Mouse (Mus musculus) ovary, postnatal 36 days (tissue): ENCODE measurements at regions not wholly inside any gene's neighbourhood (a gene's known extent, or its start where the extent isn't known, plus 50 kb on each side); places are given as distances from the start of the nearest gene placed in this dataset.

Source experiments
- DNase-seq: peaks from one replicate; pipeline ENCODE4 v3.0.0; 2022; ENCODE audit warnings: low spot score, mixed read lengths

DNA sequence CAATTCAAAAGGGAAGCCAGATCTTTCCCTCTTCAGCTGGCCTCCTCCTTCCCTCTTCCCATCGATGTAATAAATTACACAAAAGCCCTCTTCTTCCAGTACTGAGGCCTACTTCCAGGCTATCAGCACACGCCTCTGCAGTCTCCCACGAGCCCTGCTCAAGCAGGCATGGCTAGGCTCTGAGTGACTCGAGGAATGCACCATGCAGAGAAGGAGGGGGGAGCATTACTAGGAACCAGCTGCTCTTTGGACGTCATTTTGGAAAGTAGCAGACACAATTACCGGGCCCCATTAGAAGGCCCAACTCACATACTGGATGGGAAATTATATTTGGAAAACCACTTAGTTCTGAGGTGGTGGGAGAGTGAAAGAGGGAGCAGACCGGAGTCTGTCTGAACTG lies 253.7 kb downstream of the Cd83 start:
- DNase-seq: no peak

DNA sequence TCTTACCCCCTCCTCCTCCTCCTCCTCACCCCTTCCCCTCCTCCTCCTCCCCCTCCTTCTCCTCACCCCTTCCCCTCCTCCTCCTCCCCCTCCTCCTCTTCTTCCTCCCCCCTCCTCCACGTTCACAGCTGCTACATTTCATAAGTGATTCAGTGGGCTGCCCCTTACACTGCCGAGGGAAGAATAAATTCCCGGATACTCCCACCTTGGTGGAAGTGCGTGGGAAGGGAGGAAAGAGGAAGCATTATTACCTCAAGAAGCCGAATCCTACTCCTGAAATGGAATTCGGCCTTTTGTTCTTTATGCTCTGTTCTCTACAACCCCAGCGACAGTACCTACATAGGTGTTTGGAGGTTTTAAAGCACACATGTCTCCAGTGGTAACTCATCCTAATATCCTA lies 256.1 kb downstream of the Cd83 start:
- DNase-seq: no peak

DNA sequence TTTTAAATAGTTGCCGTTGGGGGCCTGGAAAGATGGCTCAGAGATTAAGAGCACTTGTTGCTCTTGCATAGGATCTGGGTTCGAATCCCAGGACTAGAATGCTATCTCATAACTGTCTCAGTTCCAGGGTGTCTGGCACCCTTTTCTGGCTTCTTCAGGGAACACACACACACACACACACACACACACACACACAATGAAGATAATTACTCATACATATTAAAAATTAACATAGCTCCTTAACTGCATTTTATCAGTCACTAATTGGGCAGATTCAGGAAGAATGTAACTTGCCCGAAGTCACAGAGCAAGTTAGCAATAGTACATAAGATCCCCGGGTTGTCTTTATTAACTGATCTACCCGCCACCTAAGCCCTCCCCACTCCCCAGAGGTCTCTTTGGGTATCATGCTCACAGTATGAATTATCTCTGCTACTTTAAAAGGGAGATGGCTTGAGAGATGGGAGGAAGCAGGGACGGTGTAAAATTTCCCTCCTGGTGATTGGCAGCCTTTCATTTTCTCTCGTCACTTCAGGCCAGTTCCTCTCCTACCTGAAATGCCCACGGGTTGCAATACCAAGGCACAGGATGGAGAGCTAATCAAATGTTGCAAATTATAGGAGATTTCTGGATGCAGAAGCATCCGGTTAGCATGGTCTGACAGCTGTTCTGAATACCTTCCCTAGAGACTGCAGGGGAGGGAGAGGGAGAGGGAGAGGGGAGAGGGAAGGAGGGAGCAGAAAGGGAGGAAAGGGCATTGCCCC lies 258.3 kb downstream of the Cd83 start:
- no peak for DNase-seq

DNA sequence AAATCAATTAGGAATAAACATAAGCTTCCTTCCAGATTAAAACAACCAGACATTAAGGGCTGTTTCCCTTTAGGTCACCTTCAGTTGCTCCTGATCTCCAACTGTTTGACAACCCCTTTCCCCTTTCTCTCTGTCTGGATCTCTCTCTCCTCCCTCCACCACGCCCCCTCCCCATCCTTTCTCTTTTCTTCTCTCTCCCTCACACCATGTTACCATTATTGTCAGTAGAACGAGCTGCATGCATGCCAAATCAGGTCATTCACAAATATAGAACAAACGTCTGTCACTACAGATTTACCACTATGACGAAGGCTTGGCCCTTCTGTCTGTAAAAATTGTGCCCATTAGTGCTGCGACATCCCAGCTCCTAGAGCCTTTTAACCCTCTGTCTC lies 258.9 kb downstream of the Cd83 start:
- DNase-seq: no peak

DNA sequence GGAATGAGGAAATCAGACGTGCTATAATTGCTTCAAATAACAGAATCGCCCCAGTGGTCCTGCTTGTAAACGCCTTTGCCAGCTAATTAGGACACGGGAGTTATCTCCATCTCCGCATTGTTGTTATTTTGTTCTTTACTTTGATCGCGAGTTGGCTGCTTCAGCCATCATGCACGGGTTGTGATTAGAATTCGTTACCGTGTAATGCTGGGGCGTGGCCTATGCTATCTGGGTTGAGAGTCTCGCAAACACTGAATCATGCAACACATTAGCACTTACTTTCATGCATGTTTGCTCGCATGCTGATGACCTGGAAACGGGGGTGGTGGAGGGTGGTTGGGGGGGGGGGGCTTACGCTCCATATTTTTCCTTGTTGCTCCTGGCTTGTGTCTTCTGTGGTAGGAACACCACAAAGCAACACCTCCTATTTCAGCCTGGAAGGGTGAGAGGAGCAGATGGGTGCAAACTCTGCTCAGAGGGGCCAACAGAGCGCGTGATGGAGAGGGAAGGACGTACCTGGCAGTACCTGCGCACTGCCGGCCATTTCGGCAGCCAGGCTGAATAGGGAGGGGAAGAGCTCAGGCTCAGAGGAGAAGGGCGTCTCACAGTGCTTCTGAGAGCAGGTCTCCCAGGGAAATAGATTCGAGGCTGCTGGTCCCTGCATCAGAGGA lies 260.1 kb downstream of the Cd83 start:
- no peak for DNase-seq

DNA sequence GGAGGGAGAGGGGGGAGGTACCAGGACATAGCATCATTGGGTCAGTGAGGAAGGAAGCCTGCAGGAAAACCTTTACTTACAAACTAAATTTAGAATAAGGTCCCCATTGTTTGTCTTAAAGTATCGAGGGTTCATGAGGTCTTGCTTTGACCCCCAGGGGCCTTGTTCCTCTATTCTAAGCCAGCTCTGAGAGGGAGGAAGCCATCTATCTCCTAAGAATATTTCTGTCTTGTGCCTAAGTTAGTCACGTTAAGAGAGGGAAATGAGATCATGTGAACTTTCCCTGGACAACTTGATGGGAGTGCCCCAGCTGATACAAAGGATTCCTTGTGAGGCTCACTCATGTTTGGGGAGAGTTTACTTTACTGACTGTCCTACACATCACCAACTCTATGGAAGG lies 261.9 kb downstream of the Cd83 start:
- no peak for DNase-seq

DNA sequence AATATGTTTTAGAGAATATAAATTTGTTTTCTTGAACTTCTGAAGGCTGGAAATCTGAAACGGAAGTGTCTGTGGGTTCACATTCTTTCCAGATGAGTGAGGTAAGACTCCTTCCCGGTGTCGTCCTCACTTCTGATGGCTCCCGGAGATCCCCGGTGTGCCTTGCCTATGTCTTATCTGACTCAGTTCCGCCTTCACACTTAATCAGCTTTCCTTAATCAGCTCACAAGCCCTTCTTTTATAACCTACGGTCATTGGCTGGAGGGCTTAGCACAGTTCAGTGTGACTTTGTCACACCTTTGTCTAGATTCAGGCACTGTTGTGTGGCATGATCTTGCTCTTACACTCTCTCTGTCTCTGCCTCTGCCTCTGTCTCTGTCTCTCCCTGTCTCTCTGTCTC lies 269.6 kb downstream of the Cd83 start:
- no peak for DNase-seq

DNA sequence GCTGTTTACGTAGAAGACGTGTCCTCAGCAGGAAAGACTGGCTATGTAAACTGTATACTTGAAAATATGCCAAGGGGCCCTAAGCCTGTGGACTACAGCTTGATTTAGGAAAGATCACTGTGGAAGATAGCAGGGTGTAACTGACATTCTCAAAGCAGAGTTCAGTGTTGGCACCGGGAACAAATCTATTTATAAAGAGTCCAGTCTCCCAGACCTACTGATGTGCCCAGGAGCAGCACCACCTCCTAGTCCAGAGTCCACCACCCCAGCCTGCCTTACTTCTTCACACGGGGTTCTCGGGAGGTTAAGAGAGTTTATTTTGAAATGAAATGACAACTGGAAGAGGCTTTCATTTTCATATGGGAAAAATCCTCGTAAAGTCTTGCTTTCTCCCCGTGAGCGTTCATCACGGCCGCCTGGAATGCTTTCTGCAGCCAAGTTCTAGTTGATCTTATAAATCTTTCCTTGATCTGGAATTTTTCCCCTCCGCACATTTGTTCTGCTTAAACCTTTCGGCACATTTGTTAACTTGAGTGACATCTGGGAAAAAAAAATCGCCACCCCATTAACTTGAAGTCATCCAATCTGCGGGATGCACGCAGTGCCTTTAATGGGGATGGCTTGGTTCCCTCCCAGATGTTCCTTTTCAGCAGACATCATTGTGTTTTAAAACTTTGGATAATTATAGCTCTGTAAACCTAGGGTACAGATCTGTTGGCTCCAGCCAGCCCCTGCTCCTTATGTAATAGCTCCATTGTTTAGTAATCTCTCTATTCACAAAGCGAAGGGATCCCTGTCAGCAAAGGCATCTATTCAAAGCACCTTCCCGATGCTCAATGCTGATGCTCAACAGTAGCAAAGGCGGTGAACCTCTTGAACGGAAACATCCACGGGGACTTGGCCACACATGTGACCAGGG lies 271.3 kb downstream of the Cd83 start:
- no peak for DNase-seq

DNA sequence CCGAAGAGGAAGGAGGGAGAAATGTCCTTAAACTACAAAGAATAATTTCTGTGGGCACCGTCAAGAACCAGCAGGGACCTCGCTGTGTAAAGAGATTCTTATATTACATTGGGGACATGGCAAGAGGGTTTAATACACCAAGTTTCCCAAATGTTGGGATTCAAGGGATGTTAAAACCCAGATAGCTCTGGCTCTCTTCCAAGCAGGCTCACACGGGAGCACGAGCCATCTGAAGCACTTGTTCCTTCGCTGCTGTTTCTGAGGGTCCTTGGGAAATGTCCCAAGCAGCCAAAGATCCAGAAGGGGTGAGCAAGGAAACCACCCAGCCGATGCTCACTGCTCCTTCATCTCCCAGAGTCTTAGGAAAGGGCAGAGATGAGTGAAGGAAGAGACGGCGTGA lies 272.1 kb downstream of the Cd83 start:
- no peak for DNase-seq

DNA sequence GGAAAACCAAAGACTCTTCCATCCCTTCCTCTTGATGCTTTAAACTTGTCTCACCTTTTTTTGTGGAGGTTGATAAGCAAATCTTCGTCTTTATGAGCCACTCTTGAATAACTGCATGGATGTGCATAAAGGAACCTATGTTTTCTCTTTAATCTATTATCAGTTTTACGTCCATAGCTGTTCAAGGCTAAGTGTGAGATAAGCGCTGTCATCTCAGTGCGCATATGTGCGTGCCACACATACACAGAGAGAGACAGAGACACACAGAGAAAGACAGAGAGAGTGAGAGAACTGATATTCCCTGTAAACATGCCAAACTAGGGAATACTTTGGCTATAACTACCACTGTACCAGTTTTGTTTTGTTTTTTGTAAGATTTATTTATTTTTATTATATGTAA lies 273.0 kb downstream of the Cd83 start:
- no peak for DNase-seq

DNA sequence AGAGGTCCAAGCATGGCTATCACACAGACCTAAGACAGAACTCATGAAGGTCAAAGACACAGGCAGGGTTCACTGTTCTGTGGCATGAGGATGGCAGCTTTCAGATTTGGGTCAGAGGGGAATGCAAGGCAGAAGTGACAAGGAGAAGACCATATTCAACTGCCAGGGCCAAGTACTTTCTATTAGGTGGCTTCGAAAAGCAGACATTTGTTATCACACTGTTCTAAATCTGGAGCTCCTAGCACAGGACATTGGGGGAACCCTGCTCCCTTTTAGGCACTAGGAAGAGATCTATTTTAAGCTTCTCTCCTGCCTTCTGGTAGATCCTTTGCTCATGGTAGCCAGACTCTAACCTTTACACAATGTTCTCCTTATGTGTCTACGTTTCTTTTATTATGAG lies 273.7 kb downstream of the Cd83 start:
- no peak for DNase-seq

DNA sequence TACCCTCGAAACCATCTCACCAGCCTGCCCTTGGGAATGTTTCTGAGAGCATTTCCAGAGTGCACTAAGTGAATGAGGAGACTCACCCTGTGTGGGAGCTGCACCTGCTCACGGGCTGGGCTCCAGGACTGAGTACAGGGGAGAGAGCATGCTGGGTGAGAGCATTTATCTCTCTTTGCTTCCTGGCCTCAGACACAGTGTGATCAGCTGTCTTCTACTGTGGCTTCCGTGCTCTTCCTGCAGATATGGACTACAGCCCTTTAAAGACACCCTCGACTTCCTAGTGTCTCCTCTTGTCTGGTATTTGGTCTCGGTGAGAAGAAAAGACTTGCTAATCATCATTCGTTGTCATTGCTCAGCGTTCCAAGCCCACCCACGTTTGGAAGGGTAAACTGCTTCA lies 274.9 kb downstream of the Cd83 start:
- no peak for DNase-seq

DNA sequence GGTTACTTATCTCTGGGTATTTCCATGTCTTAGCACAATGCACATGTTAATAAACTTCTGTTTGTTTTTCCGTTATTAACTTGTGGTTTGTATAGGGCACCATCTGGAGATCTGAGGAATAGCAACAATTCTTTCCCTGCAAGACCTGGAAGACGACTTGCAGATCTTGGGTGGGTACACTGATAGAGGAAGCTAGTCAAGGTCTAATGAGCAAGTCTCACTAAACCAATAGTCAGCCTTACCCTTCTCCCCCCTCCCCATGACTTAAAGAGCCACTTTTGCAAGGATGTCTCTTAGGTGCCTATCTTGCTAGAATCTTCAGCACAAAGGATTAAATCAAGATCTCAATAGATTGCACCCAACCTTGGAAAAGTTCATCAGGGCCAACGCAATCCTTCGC lies 276.7 kb downstream of the Cd83 start:
- no peak for DNase-seq

DNA sequence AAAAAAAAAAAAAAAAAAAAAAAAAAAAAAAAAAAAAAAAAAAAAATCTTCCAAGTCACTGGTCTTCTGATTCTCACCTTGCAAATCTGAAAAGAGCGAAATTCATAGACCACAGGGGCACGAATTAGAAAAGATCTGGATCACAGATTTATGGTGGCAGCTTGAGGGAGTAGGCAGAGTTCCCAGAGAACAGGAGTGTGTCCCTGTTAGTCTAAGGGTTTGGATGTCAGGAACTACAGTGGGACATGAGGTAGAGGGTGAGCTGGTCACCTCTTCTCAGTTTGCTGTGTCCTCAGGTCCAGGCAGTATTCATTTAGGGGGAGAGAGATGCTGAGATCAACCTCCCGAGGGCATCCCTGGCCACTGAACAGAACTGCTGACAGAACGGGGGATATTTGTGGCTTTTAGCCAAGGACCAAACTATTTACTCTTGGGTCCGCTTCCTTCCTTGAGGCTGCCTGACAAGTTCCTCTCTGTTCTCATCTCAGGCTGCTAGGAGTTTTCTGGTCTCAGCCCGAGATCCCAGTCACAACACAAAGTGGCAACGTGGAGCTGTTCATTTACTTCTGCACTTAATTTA lies 277.2 kb downstream of the Cd83 start:
- no peak for DNase-seq

DNA sequence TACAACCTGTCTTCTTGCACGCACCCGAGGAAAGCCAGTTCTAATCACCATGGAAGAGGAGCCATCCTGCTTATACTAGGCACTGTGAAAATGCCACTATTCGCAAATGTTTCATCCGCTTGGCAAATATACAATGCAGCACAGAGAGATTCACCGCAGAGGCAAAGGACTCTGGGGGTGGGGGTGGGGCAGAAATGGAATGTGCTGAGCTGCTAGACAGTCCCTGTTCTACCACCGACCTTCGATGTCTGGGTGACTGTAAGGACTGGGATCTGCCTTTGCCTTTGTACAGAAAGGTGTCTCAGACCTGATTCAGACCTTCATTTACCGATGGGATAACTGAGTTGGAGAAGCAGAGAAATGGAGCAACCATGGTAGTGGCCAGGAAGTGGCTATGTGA lies 278.7 kb downstream of the Cd83 start:
- no peak for DNase-seq

DNA sequence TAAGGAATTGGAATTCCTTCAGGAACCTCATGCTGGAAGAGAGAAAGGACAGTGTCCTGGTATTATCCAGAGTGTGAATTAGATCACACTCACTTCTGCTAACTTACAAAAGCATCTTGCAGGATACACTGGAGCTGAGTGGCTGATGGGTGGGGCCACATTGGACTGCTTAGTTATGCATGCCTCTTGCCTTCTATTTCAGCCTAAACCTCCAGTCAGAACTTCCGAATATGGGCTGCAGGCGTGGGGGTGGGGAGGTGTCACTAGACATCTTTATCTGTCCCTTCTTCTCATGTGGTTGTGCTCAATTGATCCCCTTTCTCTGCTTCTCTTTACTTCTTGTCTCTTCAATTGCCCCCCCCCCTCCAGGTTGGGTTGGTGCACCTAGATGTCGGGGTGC lies 279.5 kb downstream of the Cd83 start:
- no peak for DNase-seq

DNA sequence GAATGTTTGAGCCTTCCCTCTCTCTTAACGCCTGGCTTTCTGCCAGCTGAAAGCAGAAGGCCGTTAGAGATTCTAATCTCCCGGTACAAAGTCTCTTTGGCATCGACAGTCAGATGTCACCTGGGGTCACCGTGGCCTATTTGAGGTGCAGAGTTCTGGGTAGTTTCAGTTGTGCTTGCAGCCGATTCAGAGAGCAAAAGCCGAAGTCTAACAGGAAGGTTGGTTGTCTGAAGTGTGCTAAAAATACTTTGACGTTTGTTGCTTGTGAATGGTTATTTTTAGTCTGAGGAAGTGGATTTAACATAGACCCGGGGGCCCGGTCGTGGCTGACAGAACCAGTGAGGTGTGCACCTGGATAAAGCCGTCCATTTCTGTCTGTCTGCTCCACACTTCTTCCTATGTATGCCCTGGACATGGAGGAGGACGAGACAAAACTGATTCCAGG lies 281.2 kb downstream of the Cd83 start:
- DNase-seq: no peak

DNA sequence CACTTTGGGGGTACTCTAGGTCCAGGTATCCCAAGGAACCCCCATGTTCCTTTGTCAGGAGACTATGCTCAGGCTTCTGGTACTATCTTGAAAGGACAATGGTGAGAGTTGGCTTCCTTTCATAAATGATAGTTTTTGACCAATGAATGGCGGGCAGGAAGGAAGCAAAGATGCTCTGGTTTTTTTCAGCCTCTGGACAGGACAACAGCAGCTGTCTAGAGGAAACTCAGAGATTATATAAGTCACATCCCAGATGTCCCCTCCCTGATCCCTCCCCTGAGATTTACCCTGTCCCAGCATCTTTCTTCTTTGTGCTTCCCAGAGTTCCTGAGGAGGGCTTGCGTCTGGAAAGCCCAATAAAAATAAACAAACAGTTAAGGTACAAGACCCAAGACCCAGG lies 282.7 kb downstream of the Cd83 start:
- no peak for DNase-seq

DNA sequence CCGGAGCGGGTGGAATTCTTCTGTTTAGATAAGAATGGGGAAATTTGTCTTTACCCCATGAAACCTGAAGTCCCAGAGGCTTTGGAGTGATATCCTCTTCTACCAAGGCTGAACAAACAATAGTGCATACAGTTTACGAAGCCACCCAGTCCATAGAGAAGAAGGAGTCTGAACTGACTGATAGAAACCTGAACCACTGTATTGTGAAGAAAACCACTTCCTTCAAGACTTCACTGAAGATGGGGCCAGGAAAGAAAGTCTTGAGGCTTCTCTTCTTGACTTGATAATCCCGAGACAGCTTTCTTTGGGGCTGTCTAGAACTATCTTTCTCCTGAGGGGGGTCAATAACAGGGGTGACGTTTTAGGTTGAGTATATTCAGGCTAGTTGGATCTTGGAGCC lies 284.4 kb downstream of the Cd83 start:
- no peak for DNase-seq

DNA sequence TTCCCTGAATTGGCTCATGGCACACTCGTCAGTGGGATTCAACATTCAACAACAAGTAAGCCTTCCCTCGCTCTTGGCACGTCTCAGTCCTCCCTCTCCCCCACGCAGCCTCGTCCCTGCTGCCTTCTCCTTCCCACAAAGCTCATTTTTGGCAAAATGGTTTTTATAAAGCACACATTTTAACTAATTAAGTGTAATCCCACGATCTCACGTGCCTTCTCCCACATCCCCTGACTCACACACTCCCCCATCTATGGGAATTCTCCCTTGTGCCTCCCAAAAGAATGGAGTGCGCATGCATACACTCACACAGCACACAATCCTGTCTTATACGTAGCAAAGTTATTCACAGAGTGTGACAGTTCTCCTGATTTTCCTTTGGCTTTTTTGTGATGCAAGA lies 288.5 kb downstream of the Cd83 start:
- DNase-seq: no peak

DNA sequence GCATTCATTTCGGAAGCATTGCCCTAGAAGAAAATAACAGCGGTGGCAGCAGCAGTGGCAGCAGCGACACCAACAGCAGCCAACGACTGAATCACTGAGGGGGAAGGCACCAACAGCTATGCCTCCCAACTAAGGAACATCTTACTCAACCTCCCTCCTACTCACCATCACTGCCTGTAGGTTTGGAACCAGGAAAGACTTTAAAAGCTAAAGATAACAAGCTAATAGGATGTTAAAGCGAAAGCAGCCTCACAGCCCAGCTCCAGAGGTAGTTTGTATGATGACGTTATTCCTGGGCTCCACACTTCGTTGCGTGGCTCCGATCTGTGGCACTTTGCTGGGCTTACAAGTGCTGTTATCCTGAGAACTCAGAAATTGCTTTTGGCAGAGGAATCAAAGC lies 289.6 kb downstream of the Cd83 start:
- no peak for DNase-seq

DNA sequence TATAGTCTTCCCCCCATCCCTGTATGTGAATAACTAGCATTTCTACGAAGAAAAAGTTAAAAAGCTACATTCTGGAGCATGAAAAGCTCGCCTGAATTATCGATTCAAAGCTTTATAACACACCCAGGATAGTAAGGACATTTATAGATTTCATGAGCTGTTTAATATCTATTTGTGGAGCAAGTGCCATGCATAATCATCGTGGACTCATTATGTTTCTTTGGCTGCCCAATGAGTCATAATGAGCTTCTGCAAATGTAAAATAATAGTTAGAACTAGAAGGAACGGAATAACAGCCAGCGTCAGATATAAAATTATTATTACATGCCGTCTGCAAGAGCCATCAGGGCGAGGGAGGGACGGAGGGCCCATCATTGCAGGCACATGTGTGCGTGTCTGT lies 292.4 kb downstream of the Cd83 start:
- no peak for DNase-seq
